Mouse (Mus musculus): ENCODE measurements around the gene Gm17651. TPM values are rescaled to one million over a fixed set of nuclear protein-coding genes. Genes with fewer than 3 reads are reported as not detected.
A peak's percentile ranks its signal among the peaks of the same experiment; 100 is the strongest.

Gm17651 gene
- polyA plus RNA-seq, 1 experiment from 2014 or later: not detected

GRCm38 (mm10) chr3:97666154-97666553, 8.3 kb downstream of the Gm17651 start:
- H3K27ac ChIP-seq (ENCODE audit: low read depth, low read length): no peak overlapping the region
- no peak overlapping the region for H3K4me2 ChIP-seq (ENCODE audit: low read depth, low read length, severe bottlenecking)
- H3K36me3 ChIP-seq (ENCODE audit: control insufficient read depth, insufficient read depth, low read length): no peaks in the 10 kb centered on the region
- 90% methylated on average over 8 of the region's 8 CpGs for WGBS
- no peak overlapping the region for H3K4me3 ChIP-seq (ENCODE audit: low read depth, low read length)
- H3K9ac ChIP-seq (ENCODE audit: low read length): no peak overlapping the region
- H3K4me1 ChIP-seq (replicated peaks; ENCODE audit: control insufficient read depth, insufficient read depth, low read length): no peaks in the 10 kb centered on the region
- H3K9me3 ChIP-seq (ENCODE audit: control insufficient read depth, low read length): no peaks in the 10 kb centered on the region
- no peaks in the 10 kb centered on the region for H3K27me3 ChIP-seq (ENCODE audit: control insufficient read depth, insufficient read depth, low read length)
- ATAC-seq (replicated peaks; ENCODE audit: low FRiP score): no peak
- DNase-seq (ENCODE audit: low spot score): no peak

GRCm38 (mm10) chr3:97665525-97665924, 9.0 kb downstream of the Gm17651 start:
- ATAC-seq (replicated peaks; ENCODE audit: low FRiP score): no peak

GRCm38 (mm10) chr3:97661206-97661605, 13.3 kb downstream of the Gm17651 start:
- no peaks in the 10 kb centered on the region for H3K27me3 ChIP-seq (ENCODE audit: control insufficient read depth, insufficient read depth, low read length)
- H3K9me3 ChIP-seq (ENCODE audit: control insufficient read depth, low read length): no peaks in the 10 kb centered on the region
- no peak overlapping the region for H3K9ac ChIP-seq (ENCODE audit: low read length)
- H3K36me3 ChIP-seq (ENCODE audit: control insufficient read depth, insufficient read depth, low read length): no peaks in the 10 kb centered on the region
- H3K4me1 ChIP-seq (replicated peaks; ENCODE audit: control insufficient read depth, insufficient read depth, low read length): peaks cover 5% of the 10 kb centered on the region; the same call in 1 of the 2 replicates
- DNase-seq (ENCODE audit: low spot score) (no peak), ATAC-seq (replicated peaks; ENCODE audit: low FRiP score) (no peak)
- 73% methylated on average over 8 of the region's 8 CpGs for WGBS
- H3K4me2 ChIP-seq (ENCODE audit: low read depth, low read length, severe bottlenecking): no peak overlapping the region
- no peak overlapping the region for H3K4me3 ChIP-seq (ENCODE audit: low read depth, low read length)
- H3K27ac ChIP-seq (ENCODE audit: low read depth, low read length): no peak overlapping the region

More at GRCm38 (mm10) chr3:97665525-97665924, 9.0 kb downstream of the Gm17651 start:
- Histone ChIP-seq H3K9ac (ENCODE audit: low read length) (no peak overlapping the region), H3K4me1 (replicated peaks; ENCODE audit: control insufficient read depth, insufficient read depth, low read length) (no peaks in the 10 kb centered on the region), H3K27me3 (ENCODE audit: control insufficient read depth, insufficient read depth, low read length) (no peaks in the 10 kb centered on the region), H3K4me3 (ENCODE audit: low read depth, low read length) (no peak overlapping the region), H3K9me3 (ENCODE audit: control insufficient read depth, low read length) (no peaks in the 10 kb centered on the region), H3K27ac (ENCODE audit: low read depth, low read length) (no peak overlapping the region), H3K4me2 (ENCODE audit: low read depth, low read length, severe bottlenecking) (no peak overlapping the region), H3K36me3 (ENCODE audit: control insufficient read depth, insufficient read depth, low read length) (no peaks in the 10 kb centered on the region)
- 94% methylated on average over 9 of the region's 9 CpGs for whole genome bisulfite sequencing
- DNase-seq (ENCODE audit: low spot score): no peak

- Histone ChIP-seq H3K9ac (ENCODE audit: low read length) (no peak overlapping the region), H3K27ac (ENCODE audit: low read depth, low read length) (no peak overlapping the region), H3K4me2 (ENCODE audit: low read depth, low read length, severe bottlenecking) (peak overlapping the region; percentile 70; the same call in 1 of the 2 replicates), H3K36me3 (ENCODE audit: control insufficient read depth, insufficient read depth, low read length) (no peaks in the 10 kb centered on the region), H3K27me3 (ENCODE audit: control insufficient read depth, insufficient read depth, low read length) (no peaks in the 10 kb centered on the region), H3K9me3 (ENCODE audit: control insufficient read depth, low read length) (no peaks in the 10 kb centered on the region), H3K4me3 (ENCODE audit: low read depth, low read length) (no peak overlapping the region), H3K4me1 (replicated peaks; ENCODE audit: control insufficient read depth, insufficient read depth, low read length) (peaks cover 5% of the 10 kb centered on the region; the same call in 1 of the 2 replicates)
- WGBS: 92% methylated on average over 7 of the region's 7 CpGs
- no peak for ATAC-seq (replicated peaks; ENCODE audit: low FRiP score)
- DNase-seq (ENCODE audit: low spot score): no peak
Observed at GRCm38 (mm10) chr3:97659746-97660145, 14.7 kb downstream of the Gm17651 start.

DNA sequence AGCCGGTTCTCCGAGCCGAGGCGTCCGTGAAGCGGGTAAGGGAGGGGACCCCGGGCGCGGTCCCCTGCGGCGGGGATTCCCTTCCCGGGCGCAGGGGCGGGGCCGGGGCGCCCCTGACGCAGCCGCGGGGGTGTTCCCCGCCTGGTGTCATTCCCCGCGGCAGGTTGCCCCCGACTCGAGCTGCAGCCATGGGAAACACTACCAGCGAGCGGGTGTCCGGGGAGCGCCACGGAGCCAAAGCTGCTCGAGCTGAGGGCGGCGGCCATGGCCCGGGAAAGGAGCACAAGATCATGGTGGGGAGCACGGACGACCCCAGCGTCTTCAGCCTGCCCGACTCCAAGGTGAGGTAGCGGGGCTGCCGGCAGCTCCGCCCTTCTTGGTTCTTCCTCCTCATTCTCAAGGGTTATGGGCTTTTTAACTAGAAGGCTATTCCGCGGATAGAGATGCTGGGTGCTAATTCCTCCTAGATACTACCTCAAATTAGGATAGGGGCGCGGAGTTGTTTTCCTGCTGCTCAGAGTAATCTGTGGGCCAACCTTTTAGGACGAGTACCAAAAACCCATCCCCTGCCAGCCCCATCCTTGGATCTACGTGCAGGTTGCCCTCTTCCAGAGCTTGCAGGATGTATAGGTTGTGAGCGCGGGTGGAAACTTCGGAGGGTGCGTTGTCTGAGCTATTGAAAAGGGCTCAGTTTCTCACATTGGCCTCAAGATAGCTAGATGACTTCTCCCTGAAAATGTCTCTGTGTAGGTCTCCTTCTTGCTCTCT, 15.9 kb downstream of the Gm17651 start:
- DNase-seq (ENCODE audit: low spot score) (no peak), ATAC-seq (replicated peaks; ENCODE audit: low FRiP score) (peak; percentile 80)
- H3K27ac ChIP-seq (ENCODE audit: low read depth, low read length): no peak overlapping the region
- no peaks in the 10 kb centered on the region for H3K9me3 ChIP-seq (ENCODE audit: control insufficient read depth, low read length)
- no peaks in the 10 kb centered on the region for H3K36me3 ChIP-seq (ENCODE audit: control insufficient read depth, insufficient read depth, low read length)
- H3K4me2 ChIP-seq (ENCODE audit: low read depth, low read length, severe bottlenecking): peak overlapping the region; percentile 70
- H3K4me1 ChIP-seq (replicated peaks; ENCODE audit: control insufficient read depth, insufficient read depth, low read length): peaks cover 5% of the 10 kb centered on the region; the same call in 1 of the 2 replicates
- no peaks in the 10 kb centered on the region for H3K27me3 ChIP-seq (ENCODE audit: control insufficient read depth, insufficient read depth, low read length)
- H3K4me3 ChIP-seq (ENCODE audit: low read depth, low read length): peak overlapping the region; percentile 79
- H3K9ac ChIP-seq (ENCODE audit: low read length): peak overlapping the region; percentile 66
- 1% methylated on average over 48 of the region's 50 CpGs for WGBS

DNA sequence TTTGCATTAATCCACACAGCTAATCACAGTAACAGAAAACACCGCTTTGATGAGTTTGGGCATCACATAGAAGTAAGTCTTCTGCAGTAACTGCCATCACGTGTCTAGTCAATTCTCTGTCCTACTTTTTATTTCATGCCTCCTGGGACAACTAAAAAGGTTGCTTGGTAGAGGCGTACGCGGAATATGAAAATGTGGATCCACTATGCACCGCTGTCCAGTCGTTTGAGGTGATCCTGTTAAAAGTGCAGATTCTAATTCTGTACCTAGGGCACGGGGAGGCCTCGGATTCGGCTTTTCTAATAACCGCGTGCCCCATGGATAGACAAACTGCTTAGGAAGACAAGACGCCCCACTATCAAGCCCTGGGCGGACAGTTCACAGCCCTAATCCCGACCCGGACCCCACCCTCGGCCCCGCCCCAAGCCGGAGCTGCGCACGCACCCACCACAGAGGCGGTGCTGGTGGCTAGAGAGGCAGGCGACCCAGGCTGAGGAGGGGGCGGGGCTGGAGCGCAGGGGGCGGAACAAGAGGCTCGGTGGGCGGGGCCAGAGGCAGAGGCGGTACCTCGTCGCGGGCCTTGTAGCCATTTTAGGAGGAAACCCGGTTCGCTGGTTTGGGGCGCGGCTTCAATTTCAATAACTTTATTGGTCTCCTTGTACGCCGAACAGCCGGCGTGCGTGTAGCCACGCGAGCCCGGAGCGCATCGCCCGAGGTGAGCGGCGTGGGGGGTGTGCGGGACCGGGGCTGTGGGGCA, 16.7 kb downstream of the Gm17651 start, which contains the start of gene Prkab2:
Gene Prkab2, plus strand, starts transcription at position 539 of the 757 bp plus-strand sequence.
- H3K9me3 ChIP-seq (ENCODE audit: control insufficient read depth, low read length): no peaks in the 10 kb centered on the region
- peak; percentile 100 for DNase-seq (ENCODE audit: low spot score)
- peak within 1 kb of the TSS; percentile 79 for H3K4me3 ChIP-seq (ENCODE audit: low read depth, low read length)
- H3K4me2 ChIP-seq (ENCODE audit: low read depth, low read length, severe bottlenecking): peak within 1 kb of the TSS; percentile 70
- peak within 1 kb of the TSS; percentile 66 for H3K9ac ChIP-seq (ENCODE audit: low read length)
- peaks cover 5% of the 10 kb centered on the region; the same call in 1 of the 2 replicates for H3K4me1 ChIP-seq (replicated peaks; ENCODE audit: control insufficient read depth, insufficient read depth, low read length)
- no peak within 1 kb of the TSS for H3K27ac ChIP-seq (ENCODE audit: low read depth, low read length)
- no peaks in the 10 kb centered on the region for H3K27me3 ChIP-seq (ENCODE audit: control insufficient read depth, insufficient read depth, low read length)
- no peaks in the 10 kb centered on the region for H3K36me3 ChIP-seq (ENCODE audit: control insufficient read depth, insufficient read depth, low read length)
- WGBS: 3% methylated on average over 51 of the region's 51 CpGs
- ATAC-seq (replicated peaks; ENCODE audit: low FRiP score): peak; percentile 96

DNA sequence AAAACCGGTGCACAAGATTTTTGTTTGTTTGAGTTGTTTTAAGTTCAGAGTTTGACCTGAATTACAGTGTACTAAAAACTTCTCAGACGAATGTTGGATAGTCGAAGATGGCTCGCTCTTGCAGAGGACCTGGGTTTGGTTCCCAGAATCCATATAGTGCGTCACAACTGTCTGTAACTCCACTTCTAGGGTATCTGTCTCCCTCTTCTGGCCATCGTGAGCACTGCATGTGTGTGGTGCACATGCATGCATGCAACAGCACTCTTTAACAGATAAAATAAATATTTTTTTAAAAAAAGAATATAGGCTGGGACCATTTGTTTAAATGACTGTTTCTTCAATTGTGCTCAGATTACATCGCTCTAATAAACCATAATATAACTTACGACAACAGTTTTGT, 19.6 kb downstream of the Gm17651 start:
- 83% methylated on average over 8 of the region's 8 CpGs for WGBS
- H3K9me3 ChIP-seq (ENCODE audit: control insufficient read depth, low read length): no peaks in the 10 kb centered on the region
- H3K9ac ChIP-seq (ENCODE audit: low read length): no peak overlapping the region
- H3K36me3 ChIP-seq (ENCODE audit: control insufficient read depth, insufficient read depth, low read length): no peaks in the 10 kb centered on the region
- no peak for ATAC-seq (replicated peaks; ENCODE audit: low FRiP score)
- no peaks in the 10 kb centered on the region for H3K27me3 ChIP-seq (ENCODE audit: control insufficient read depth, insufficient read depth, low read length)
- no peak overlapping the region for H3K4me2 ChIP-seq (ENCODE audit: low read depth, low read length, severe bottlenecking)
- H3K4me3 ChIP-seq (ENCODE audit: low read depth, low read length): no peak overlapping the region
- no peak for DNase-seq (ENCODE audit: low spot score)
- peaks cover 5% of the 10 kb centered on the region; the same call in 1 of the 2 replicates for H3K4me1 ChIP-seq (replicated peaks; ENCODE audit: control insufficient read depth, insufficient read depth, low read length)
- no peak overlapping the region for H3K27ac ChIP-seq (ENCODE audit: low read depth, low read length)

DNA sequence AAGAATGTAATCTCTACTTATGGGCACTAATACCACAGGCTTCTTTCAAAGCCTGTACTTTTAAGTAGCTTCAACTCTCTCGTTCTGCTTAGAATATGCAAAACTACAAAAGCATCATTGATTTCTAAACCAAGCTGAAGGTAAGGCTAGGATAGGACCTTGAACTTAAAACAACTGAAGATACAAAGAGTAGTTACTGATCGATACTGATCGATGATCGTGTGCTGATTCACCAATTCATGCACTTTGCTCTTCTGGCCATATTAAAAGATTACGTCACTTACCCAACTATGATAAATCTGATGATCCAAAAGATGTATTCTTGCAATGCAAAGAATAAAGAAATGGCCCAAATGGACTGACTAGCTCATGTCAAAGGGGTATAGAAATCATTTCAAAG, 20.7 kb downstream of the Gm17651 start:
- Histone ChIP-seq H3K27me3 (ENCODE audit: control insufficient read depth, insufficient read depth, low read length) (no peaks in the 10 kb centered on the region), H3K4me2 (ENCODE audit: low read depth, low read length, severe bottlenecking) (no peak overlapping the region), H3K4me3 (ENCODE audit: low read depth, low read length) (no peak overlapping the region), H3K4me1 (replicated peaks; ENCODE audit: control insufficient read depth, insufficient read depth, low read length) (no peaks in the 10 kb centered on the region), H3K27ac (ENCODE audit: low read depth, low read length) (no peak overlapping the region), H3K36me3 (ENCODE audit: control insufficient read depth, insufficient read depth, low read length) (no peaks in the 10 kb centered on the region), H3K9me3 (ENCODE audit: control insufficient read depth, low read length) (no peaks in the 10 kb centered on the region), H3K9ac (ENCODE audit: low read length) (no peak overlapping the region)
- ATAC-seq (replicated peaks; ENCODE audit: low FRiP score) (no peak), DNase-seq (ENCODE audit: low spot score) (no peak)
- WGBS: 89% methylated on average over 5 of the region's 5 CpGs

Measured in forebrain, embryonic 11.5 days (tissue).